In genomic region chr10:93345497-93345896, GRCm38 (mm10) we compare ENCODE assay signal across 27 mouse cellular contexts.
"Had no signal": no experiment of that assay in that cellular context is flagged by ENCODE, and none has a peak within 500 bp of the region (broad histone marks: within the 10 kb centered on the region; RNA-seq: fewer than 3 reads in every experiment).

No protein-coding gene starts in this region.

- ATAC-seq: hindbrain, postnatal 0 days; intestine, embryonic 16.5 days; liver, embryonic 12.5 days had no signal

- H3K36me3 ChIP-seq: heart, embryonic 13.5 days; heart, embryonic 15.5 days; hindbrain, embryonic 13.5 days; hindbrain, embryonic 15.5 days; kidney, embryonic 15.5 days; limb, embryonic 13.5 days; limb, embryonic 15.5 days; liver, embryonic 12.5 days had no signal

- DNase-seq: gastrocnemius, adult 2 months; gastrocnemius, postnatal 10 days; gastrocnemius, postnatal 25 days; heart, adult 11 months; heart, adult 2 months; heart, postnatal 14 days; heart, postnatal 36 days; kidney, adult 11 months; kidney, adult 2 months; kidney, adult 9 months; kidney, postnatal 10 days; kidney, postnatal 25 days; kidney, postnatal 4 days; layer of hippocampus, postnatal 36 days; left cerebral cortex, postnatal 4 days had no signal

- H3K27me3 ChIP-seq: heart, embryonic 13.5 days; heart, embryonic 15.5 days; hindbrain, embryonic 13.5 days; hindbrain, embryonic 15.5 days; kidney, embryonic 15.5 days; limb, embryonic 13.5 days; limb, embryonic 15.5 days; liver, embryonic 12.5 days had no signal

- H3K4me2 ChIP-seq: heart, embryonic 11.5 days; heart, embryonic 13.5 days; heart, embryonic 15.5 days; hindbrain, embryonic 13.5 days; hindbrain, embryonic 15.5 days; kidney, embryonic 15.5 days; limb, embryonic 13.5 days; limb, embryonic 15.5 days; liver, embryonic 12.5 days had no signal

- H3K4me3 ChIP-seq: gastrocnemius, adult 2 months; heart, adult 2 months; heart, embryonic 13.5 days; heart, embryonic 15.5 days; hindbrain, embryonic 13.5 days; hindbrain, embryonic 15.5 days; kidney, embryonic 15.5 days; layer of hippocampus, adult 2 months; limb, embryonic 13.5 days; limb, embryonic 15.5 days; liver, embryonic 12.5 days had no signal

- H3K9ac ChIP-seq: heart, embryonic 13.5 days; heart, embryonic 15.5 days; hindbrain, embryonic 13.5 days; hindbrain, embryonic 15.5 days; kidney, embryonic 15.5 days; limb, embryonic 13.5 days; limb, embryonic 15.5 days; liver, embryonic 12.5 days had no signal

- H3K27ac ChIP-seq: gastrocnemius, adult 2 months; heart, adult 2 months; heart, embryonic 13.5 days; heart, embryonic 15.5 days; hindbrain, embryonic 13.5 days; hindbrain, embryonic 15.5 days; hindbrain, postnatal 0 days; kidney, embryonic 15.5 days; layer of hippocampus, adult 2 months; limb, embryonic 13.5 days; limb, embryonic 15.5 days; liver, embryonic 12.5 days had no signal

- H3K4me1 ChIP-seq: liver, embryonic 12.5 days had no signal

- H3K9me3 ChIP-seq: heart, embryonic 13.5 days; hindbrain, embryonic 13.5 days; hindbrain, embryonic 15.5 days; limb, embryonic 15.5 days; liver, embryonic 12.5 days had no signal
